Mouse (Mus musculus) left cerebral cortex, adult 18-20 months (tissue): ENCODE data around the gene Trafd1. TPM values are rescaled to one million over a fixed set of nuclear protein-coding genes. Genes with fewer than 3 reads are reported as not detected.

Source experiments
- DNase-seq, 2 experiments: peaks; one replicate each; pipeline ENCODE4 v3.0.0; 2021 to 2022; ENCODE audit warnings: low spot score in 2 of 2, mixed read lengths in 1 of 2
- long read RNA-seq, 2 experiments: library from polyadenylated mRNA; stranded (forward); transcript quantifications; one replicate each; pipeline ENCODE4 v2.0.0; 2021
- total RNA-seq, 2 experiments: library from RNA; stranded (reverse); gene quantifications; 2 replicates each; pipeline ENCODE4 v1.2.3; 2021

Gene Trafd1
- total RNA-seq, result 10 to 100 TPM; 79.9 to 84.4 TPM
- long read RNA-seq, experiment 1, transcript Trafd1-201 (12 exons, 2,503 nt), result major isoform, 30 of 89 reads
- long read RNA-seq, experiment 1, transcript Trafd1-202 (12 exons, 2,425 nt), result minor isoform, 5 of 89 reads
- long read RNA-seq, experiment 1, partial matches to known transcripts, result 10 of 89 reads
- long read RNA-seq, experiment 1, other reads (novel, unspliced or antisense), result 40 of 89 reads
- long read RNA-seq, experiment 2, transcript Trafd1-201 (12 exons, 2,503 nt), result major isoform, 29 of 64 reads
- long read RNA-seq, experiment 2, partial matches to known transcripts, result 4 of 64 reads
- long read RNA-seq, experiment 2, other reads (novel, unspliced or antisense), result 28 of 64 reads

GRCm38 (mm10) chr5:121385461-121386119 is at the start of gene Trafd1:
TSS of gene Trafd1 (minus strand) at chr5:121385632.
- DNase-seq, result peak; percentile 91 to 95

DNA sequence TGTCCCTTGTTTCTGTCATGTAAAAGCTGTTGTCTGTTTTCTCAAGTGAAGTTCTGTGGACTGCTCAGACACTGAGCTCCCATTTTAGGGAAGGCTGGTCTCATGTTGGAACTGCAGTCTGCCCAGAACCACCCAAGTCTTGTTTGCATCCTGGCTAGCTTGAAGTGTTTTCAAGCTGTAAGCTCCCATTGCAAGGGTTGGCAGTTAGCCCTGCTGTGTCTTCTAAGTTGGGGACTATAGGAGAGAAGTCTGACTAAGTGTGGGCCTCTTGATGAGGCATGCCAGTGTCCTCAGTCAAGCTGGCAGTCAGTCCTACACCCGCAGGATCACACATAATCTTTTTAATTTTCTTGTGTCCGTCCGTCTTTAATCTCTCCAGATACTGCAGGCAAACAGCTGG is 43.5 kb upstream of the Trafd1 start:
- DNase-seq, result peak; percentile 44 to 48

GRCm38 (mm10) chr5:121423297-121423696 is 37.9 kb upstream of the Trafd1 start:
- DNase-seq, result no peak

GRCm38 (mm10) chr5:121422787-121423186 is 37.4 kb upstream of the Trafd1 start:
- peak; percentile 24 to 30 for DNase-seq

DNA sequence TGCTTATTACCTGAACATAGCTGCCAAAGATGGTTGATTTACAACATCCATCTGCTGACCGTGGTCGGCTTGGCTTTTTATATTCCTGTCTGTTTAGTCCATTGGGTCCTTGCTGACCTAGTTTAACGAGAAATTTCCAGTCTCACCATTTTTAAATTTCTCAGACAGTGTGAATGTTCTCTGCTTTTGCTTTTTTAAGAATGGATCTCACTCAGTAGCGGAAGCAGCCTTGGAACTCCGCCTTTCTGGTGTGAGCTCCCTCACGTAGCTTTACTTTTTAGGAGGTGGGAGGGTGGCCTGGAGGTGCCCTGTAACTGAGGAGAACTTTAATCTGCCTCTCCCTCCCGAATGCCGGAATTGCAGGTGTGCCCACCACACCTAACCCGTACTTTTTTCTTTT is 35.3 kb upstream of the Trafd1 start:
- DNase-seq, result no peak

DNA sequence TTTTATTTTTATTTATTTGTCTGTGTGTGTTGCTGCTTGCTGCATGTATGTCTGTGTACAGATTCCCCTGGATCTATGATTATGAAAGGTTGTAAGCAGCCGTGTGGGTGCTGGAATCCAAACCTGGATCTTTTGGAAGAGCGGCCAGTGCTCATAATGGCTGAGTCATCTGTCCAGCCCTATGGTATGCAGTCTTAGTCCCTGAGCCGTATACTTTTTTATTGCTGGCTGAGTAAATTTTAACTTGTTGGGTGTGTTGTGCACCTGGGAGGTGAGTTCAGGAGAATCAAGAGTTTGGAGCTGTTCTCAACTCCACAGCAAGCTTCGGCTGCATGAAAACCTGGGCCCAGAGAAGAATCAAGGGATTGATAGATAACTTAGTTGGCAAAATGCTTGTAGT is 25.5 kb upstream of the Trafd1 start:
- no peak for DNase-seq

- DNase-seq, result no peak
Observed at GRCm38 (mm10) chr5:121407856-121408255, 22.4 kb upstream of the Trafd1 start.

DNA sequence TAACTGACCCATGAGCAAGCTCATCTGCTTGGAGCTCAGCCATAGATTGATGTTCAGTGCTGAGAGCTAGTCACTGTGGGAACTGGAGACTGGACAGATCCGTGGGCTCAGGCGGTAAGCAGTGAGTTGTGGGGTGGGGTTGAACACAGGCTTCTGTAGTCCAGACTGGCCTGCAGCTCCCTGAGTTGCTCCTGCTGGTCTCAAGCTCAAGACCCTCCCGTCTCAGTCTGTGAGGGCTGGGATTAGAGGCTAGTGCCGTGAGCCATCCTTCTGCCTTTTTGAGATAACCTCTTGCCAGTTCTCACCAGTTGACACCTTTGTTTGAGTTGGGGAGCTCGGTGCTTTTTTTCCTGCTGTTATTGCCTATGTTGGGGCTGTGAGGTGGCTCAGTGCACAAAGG is 15.4 kb upstream of the Trafd1 start:
- DNase-seq, result no peak

- no peak for DNase-seq
Observed at GRCm38 (mm10) chr5:121400064-121400463, 14.6 kb upstream of the Trafd1 start.

GRCm38 (mm10) chr5:121399540-121399939 is 14.1 kb upstream of the Trafd1 start:
- DNase-seq, result no peak

DNA sequence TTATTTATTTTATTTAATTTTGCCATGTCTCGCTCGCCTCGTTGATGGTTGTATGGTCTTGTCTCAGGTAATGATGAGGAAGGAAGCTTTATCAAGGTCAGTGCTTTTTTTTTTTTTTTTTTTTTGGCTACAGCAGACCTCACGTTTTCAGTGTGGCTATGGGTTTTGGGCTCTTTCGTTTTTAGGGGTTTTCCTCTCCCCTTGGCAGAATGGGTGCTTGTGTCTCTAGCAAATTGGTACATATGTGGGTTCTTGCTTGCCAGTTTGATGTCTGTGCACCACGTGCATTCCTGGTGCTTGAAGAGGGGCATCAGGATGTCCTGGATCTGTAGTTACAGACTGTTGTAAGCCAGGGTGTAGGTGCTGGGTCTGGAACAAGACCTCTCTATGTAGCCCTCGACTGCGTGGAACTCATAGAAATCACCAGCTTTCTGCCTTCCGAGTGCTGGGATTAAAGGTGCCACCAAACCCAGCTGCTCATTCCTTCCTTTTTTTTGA is 13.6 kb upstream of the Trafd1 start:
- no peak for DNase-seq

DNA sequence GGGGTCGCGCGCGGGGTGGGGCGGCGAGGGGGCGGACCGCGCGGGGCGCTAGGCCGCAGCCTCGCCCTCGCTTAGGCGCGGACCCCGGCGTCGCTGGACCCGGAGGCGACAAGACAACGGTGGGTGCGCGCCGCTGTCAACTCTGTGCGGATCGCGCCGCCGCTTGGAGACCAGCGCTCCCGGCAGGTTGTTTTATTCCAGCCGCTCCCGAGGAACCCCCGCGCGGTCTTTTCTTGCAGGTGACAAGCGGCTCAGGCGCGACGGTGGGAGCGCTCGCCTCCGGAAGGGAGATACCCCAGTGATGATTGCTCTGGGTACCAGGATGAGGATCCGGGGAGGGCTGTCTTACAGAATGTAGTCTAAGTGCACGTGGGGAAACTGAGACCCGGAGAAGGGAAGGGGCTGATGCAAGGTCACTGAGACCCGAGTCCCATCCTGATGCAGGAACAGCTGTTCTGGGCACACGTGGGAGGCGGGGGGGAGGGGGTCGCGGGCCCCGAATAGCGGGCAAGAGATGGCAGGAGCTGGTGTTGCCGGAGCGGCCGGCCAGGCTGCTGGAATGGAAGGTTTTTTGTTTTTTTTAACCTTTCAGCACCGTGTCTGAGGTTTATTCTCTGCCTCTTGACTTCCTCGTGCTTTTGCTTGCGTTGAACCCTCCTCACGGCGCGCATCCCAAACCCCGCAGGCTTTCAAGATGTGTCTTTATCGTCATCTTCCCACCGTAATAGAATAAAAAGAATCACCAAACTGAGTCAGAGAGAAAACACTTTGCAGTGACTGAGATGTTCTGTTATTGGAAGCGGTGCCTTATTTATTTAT is 12.9 kb upstream of the Trafd1 start:
- DNase-seq, result no peak

- DNase-seq, result peak; percentile 93 to 94
Observed at GRCm38 (mm10) chr5:121397187-121398145, 12.0 kb upstream of the Trafd1 start, which contains the start of gene Naa25. TSS of gene Naa25 (plus strand) at chr5:121397936.

DNA sequence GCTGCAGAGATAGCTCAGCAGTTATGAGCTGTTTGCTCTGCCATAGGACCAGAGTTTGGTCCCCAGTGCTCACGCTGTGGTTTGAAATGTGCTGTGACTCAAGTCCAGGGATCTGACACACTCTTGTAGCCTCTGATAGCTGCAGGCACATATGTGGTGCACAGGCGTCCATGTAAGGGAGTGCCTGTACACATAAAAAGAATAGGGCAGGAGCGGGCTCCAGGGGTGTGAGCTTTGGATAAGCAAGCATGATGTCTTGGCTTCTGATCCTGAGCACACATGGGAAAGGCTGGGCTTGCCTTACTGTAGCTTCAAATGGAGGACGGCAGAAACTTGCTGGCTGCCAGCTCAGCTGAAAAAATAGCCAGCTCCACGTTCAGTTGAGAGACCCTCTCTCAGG is 10.2 kb upstream of the Trafd1 start:
- no peak for DNase-seq

GRCm38 (mm10) chr5:121393402-121393801 is 8.0 kb upstream of the Trafd1 start:
- DNase-seq, result no peak

- peak in 1 of 2 experiments; percentile 46 for DNase-seq
Observed at GRCm38 (mm10) chr5:121392667-121393380, 7.4 kb upstream of the Trafd1 start.

GRCm38 (mm10) chr5:121389691-121390090 is 4.3 kb upstream of the Trafd1 start:
- DNase-seq, result no peak

GRCm38 (mm10) chr5:121389106-121389505 is 3.7 kb upstream of the Trafd1 start:
- DNase-seq, result no peak

DNA sequence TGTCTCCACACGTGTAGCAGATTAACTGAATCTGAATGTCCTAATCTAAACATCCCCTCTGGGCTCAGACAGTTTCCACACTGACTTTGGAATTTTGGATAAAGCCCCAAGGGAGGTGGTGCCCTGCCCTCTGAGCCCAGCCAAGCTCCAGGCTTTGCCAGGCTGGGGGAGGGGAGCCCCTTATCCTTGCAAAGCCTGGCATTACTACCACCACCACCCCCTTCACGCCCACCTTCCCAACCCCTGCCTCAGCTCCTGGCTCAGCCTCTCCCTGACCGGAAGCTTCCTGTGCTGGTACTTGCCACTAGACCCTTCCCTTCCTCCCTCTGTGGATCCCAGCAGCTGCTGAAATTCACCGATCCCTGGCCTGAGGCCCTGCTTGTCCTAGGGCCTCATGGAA is 1.7 kb upstream of the Trafd1 start:
- no peak for DNase-seq
